Mouse (Mus musculus) MEL-GATA-1-ER (cell line): ENCODE measurements at regions not wholly inside any gene's neighbourhood (a gene's known extent, or its start where the extent isn't known, plus 50 kb on each side); places are given as distances from the start of the nearest gene placed in this dataset.
A peak's percentile ranks its signal among the peaks of the same experiment; 100 is the strongest.

Experiments
- DNase-seq: peaks from one replicate; pipeline ENCODE4 v3.0.0-alpha.2; 2012; ENCODE audit warnings: low read depth; ENCODE audit errors: extremely low read depth

GRCm38 (mm10) chrX:132646956-132647355 lies 1041.8 kb downstream of the Pcdh19 start:
- no peak for DNase-seq

- DNase-seq, result peak; percentile 98
Observed at GRCm38 (mm10) chrX:132596925-132597324, 1091.9 kb downstream of the Pcdh19 start.

- peak; percentile 32 for DNase-seq
Observed at GRCm38 (mm10) chrX:132596424-132596823, 1092.4 kb downstream of the Pcdh19 start.

GRCm38 (mm10) chrX:132574085-132574484 lies 1114.7 kb downstream of the Pcdh19 start:
- no peak for DNase-seq
